Comparison of ENCODE assay signal across 8 mouse cellular contexts in the genomic region with DNA sequence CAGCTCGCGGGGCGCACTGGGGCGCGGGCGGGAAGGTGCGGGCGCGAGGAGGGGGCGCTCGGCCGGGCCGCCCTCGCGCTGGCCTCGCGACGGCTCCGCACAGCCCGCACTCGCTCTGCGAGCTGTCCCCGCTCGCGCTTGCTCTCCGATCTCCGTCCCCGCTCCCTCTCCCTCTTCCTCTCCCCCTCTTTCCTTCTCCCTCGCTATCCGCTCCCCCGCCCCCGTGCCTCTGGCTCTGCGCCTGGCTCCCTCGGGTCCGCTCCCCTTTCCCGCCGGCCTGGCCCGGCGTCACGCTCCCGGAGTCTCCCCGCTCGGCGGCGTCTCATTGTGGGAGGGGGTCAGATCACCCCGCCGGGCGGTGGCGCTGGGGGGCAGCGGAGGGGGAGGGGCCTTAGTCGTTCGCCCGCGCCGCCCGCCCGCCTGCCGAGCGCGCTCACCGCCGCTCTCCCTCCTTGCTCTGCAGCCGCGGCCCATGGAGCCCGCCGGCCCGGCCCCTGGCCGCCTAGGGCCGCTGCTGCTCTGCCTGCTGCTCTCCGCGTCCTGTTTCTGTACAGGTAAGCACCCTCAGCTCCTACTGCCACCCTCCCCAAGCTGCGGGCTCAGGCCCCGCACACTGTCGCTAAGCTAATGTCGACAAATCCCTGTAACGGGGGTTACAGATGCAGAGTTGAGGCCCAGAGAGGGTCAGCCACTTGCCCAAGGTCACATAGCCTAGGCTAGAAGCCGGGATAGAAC. TPM values are rescaled to one million over a fixed set of nuclear protein-coding genes. Genes with fewer than 3 reads are reported as not detected.
DNase-seq lines count a peak whose midpoint lies in the region; ATAC-seq lines count a peak whose summit lies in the region.

No protein-coding gene starts in this region.

- H3K36me3 ChIP-seq in hindbrain, embryonic 12.5 days: no peaks in the 10 kb centered on the region

- peak overlapping the region; percentile 87 for H3K9ac ChIP-seq in hindbrain, embryonic 12.5 days

- peaks cover 27% of the 10 kb centered on the region for H3K4me1 ChIP-seq in hindbrain, embryonic 12.5 days

- ATAC-seq in hindbrain, embryonic 12.5 days (ENCODE audit: low FRiP score): peak; percentile 87
- no peak for ATAC-seq in erythroid progenitor cell, adult 5-6 weeks (replicated peaks; ENCODE audit: low FRiP score, poor library complexity, severe bottlenecking)

- peak overlapping the region; percentile 88 for H3K27ac ChIP-seq in hindbrain, embryonic 12.5 days

- DNase-seq in R1 (ENCODE audit: low read depth, low spot score): peak; percentile 85
- peak; percentile 92 for DNase-seq in cerebellum, postnatal 14 days
- peak; percentile 69 to 77 for DNase-seq in frontal cortex, postnatal 25 days (ENCODE audit: low spot score in 2 of 2)
- DNase-seq in layer of hippocampus, postnatal 36 days: peak; percentile 87 to 90
- DNase-seq in lung, postnatal 10 days: peak; percentile 88
- peak; percentile 84 to 86 for DNase-seq in right cerebral cortex, adult 2 months (ENCODE audit: low spot score in 2 of 2)

- peaks cover 12% of the 10 kb centered on the region; the same call in 1 of the 2 replicates for H3K27me3 ChIP-seq in hindbrain, embryonic 12.5 days

- peak overlapping the region; percentile 69 for H3K4me3 ChIP-seq in hindbrain, embryonic 12.5 days

- H3K9me3 ChIP-seq in hindbrain, embryonic 12.5 days (replicated peaks): no peaks in the 10 kb centered on the region

- peak overlapping the region; percentile 85 for H3K4me2 ChIP-seq in hindbrain, embryonic 12.5 days (replicated peaks)

- under 1% methylated on average over 64 of the region's 77 CpGs for WGBS in hindbrain, embryonic 12.5 days

RNA-seq across cellular contexts. Expression of a gene that starts 0.7 kb away (rescaled TPM):
- 27.5 and 29.2 TPM in 2 replicates for polyA plus RNA-seq in hindbrain, embryonic 12.5 days (2016; fragmentation: Nextera tagmentation; extraction: Ambion mirVana)
- total RNA-seq in layer of hippocampus, postnatal 36 days (2021): 100 to 1,000 TPM; 272 to 282 TPM
- total RNA-seq in erythroid progenitor cell, adult 5-6 weeks (2015; ENCODE audit: low replicate concordance): 54.8 and 63.7 TPM in 2 replicates
- 44.2 and 46.7 TPM in 2 replicates for total RNA-seq in erythroid progenitor cell, adult 5-6 weeks (2017; ENCODE audit: low replicate concordance)

RNA-seq across cellular contexts. Expression of a gene that starts 56.9 kb away (rescaled TPM):
- polyA plus RNA-seq in hindbrain, embryonic 12.5 days (2016; fragmentation: Nextera tagmentation; extraction: Ambion mirVana): 0.10 TPM in 1 of 2 replicates, not detected in the other
- total RNA-seq in layer of hippocampus, postnatal 36 days (2021): under 1 TPM; 0.20 to 0.35 TPM
- total RNA-seq in erythroid progenitor cell, adult 5-6 weeks (2015; ENCODE audit: low replicate concordance): not detected in 2 replicates
- not detected in 2 replicates for total RNA-seq in erythroid progenitor cell, adult 5-6 weeks (2017; ENCODE audit: low replicate concordance)

Comparison
In these comparisons a context has a peak if more than half of its experiments do, and no peak if none do; other contexts are left out.
1. RNA of a gene that starts 0.7 kb away (total RNA-seq): 272 to 282 TPM in layer of hippocampus, postnatal 36 days; 44.2 to 63.7 TPM in erythroid progenitor cell, adult 5-6 weeks; every median in the first group is over 4 times any median in the second.
2. Peak in every context shown above with its lines, with median percentiles within 50 percentile points of each other: DNase-seq.